Mouse (Mus musculus): ENCODE measurements around the gene Lhpp. TPM values are rescaled to one million over a fixed set of nuclear protein-coding genes. Genes with fewer than 3 reads are reported as not detected.
A peak's percentile ranks its signal among the peaks of the same experiment; 100 is the strongest.
"Not testable (repeated sequence)": the region's sequence is repeated elsewhere in the genome, so short reads cannot be mapped to it uniquely, and the experiment has no call there.

Gene Lhpp
- polyA plus RNA-seq, 1 experiment = not detected

DNA sequence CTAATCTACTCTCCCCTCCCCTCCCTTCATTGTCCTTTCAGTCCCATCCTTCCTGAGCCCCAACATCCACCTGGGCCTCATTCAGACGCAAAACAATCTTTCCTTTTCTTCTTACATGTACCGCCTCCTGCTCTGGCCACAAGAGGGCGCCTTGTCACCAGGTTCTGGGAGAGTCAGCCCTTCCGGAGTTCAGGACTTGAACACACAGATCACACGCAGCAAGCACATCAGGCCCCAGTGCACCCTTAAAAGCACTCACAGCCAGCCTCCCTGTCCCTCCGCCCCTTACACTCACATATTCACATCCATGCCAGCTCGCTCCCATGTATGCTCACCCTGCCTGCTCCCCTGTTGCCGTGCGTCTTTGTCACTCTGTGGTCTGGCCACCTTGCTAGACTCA, 45.6 kb downstream of the Lhpp start:
- TF ChIP-seq CTCF (IDR thresholded peaks at IDR 0.05; ENCODE audit: insufficient read depth, low read depth, low read length) (peak; percentile 90), POLR2A (IDR thresholded peaks at IDR 0.05; ENCODE audit: insufficient read depth, low read depth, low read length) (no peak)
- Histone ChIP-seq H3K27ac (ENCODE audit: insufficient read depth, low read depth, low read length) (0 out of 2 replicates have a peak overlapping the region, but pooled peaks have one; percentile 21), H3K4me3 (ENCODE audit: insufficient read depth, low read depth, low read length) (no peak overlapping the region), H3K4me1 (ENCODE audit: control insufficient read depth, insufficient read depth, low read length) (peaks cover 29% of the 10 kb centered on the region)
- WGBS = 12% methylated on average over 9 of the region's 9 CpGs

DNA sequence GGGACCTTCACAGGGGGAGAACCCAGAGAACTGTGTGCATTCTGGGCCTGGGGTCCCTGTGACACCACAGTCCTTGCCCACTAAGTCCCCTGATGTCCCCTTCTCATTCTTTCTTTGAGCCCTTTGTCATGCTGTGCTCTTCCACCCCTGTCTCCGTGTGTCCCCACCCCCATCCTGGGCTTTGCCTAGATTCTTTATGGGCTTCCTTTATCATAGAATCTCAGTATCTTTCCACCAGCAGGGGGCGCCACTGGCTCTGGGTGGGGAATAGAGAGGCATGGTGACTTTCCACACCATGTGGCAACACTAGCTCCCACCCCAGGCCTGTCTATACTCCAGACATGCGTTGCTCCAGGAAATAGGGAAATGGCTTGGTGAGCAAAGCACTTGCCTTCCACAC, 46.1 kb downstream of the Lhpp start:
- peaks cover 29% of the 10 kb centered on the region for H3K4me1 ChIP-seq (ENCODE audit: control insufficient read depth, insufficient read depth, low read length)
- WGBS = 4% methylated on average over 3 of the region's 3 CpGs
- H3K27ac ChIP-seq (ENCODE audit: insufficient read depth, low read depth, low read length) = 0 out of 2 replicates have a peak overlapping the region, but pooled peaks have one; percentile 21
- TF ChIP-seq CTCF (IDR thresholded peaks at IDR 0.05; ENCODE audit: insufficient read depth, low read depth, low read length) (peak; percentile 63; the same call in 1 of the 2 replicates), POLR2A (IDR thresholded peaks at IDR 0.05; ENCODE audit: insufficient read depth, low read depth, low read length) (no peak)
- H3K4me3 ChIP-seq (ENCODE audit: insufficient read depth, low read depth, low read length) = no peak overlapping the region

- no peak overlapping the region for H3K27ac ChIP-seq (ENCODE audit: insufficient read depth, low read depth, low read length)
- H3K4me3 ChIP-seq (ENCODE audit: insufficient read depth, low read depth, low read length) = no peak overlapping the region
- TF ChIP-seq CTCF (IDR thresholded peaks at IDR 0.05; ENCODE audit: insufficient read depth, low read depth, low read length) (no peak), POLR2A (IDR thresholded peaks at IDR 0.05; ENCODE audit: insufficient read depth, low read depth, low read length) (no peak)
- H3K4me1 ChIP-seq (ENCODE audit: control insufficient read depth, insufficient read depth, low read length) = peaks cover 29% of the 10 kb centered on the region
- 72% methylated on average over 14 of the region's 14 CpGs for WGBS
Observed at GRCm38 (mm10) chr7:132657371-132658057, 47.1 kb downstream of the Lhpp start.

DNA sequence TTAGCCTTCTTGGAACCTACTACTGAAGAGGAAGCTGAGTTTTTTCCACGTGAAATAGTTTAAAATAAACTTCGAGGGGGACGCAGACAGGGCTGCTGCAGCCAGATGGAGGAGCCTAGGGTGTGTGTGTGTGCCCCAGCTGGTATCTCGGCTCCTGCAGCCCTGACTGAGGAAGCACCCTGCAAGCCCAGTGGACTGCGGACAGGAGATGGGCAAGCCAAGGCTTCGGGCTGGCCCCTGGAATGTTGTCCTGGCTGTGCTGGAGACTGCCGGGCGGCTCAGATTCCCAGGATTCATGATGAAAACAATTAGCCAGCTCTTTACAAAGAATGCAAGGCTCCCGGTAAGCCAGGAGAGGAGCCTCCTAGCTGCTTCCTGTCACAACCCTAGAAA, 47.6 kb downstream of the Lhpp start:
- 46% methylated on average over 9 of the region's 9 CpGs for WGBS
- H3K27ac ChIP-seq (ENCODE audit: insufficient read depth, low read depth, low read length) = no peak overlapping the region
- TF ChIP-seq POLR2A (IDR thresholded peaks at IDR 0.05; ENCODE audit: insufficient read depth, low read depth, low read length) (no peak), CTCF (IDR thresholded peaks at IDR 0.05; ENCODE audit: insufficient read depth, low read depth, low read length) (no peak)
- H3K4me3 ChIP-seq (ENCODE audit: insufficient read depth, low read depth, low read length) = no peak overlapping the region
- H3K4me1 ChIP-seq (ENCODE audit: control insufficient read depth, insufficient read depth, low read length) = peaks cover 29% of the 10 kb centered on the region

- H3K4me3 ChIP-seq (ENCODE audit: insufficient read depth, low read depth, low read length) = no peak overlapping the region
- H3K4me1 ChIP-seq (ENCODE audit: control insufficient read depth, insufficient read depth, low read length) = peaks cover 29% of the 10 kb centered on the region
- no peak overlapping the region for H3K27ac ChIP-seq (ENCODE audit: insufficient read depth, low read depth, low read length)
- WGBS = 95% methylated on average over 5 of the region's 5 CpGs
- no peak for TF ChIP-seq POLR2A (IDR thresholded peaks at IDR 0.05; ENCODE audit: insufficient read depth, low read depth, low read length)
- TF ChIP-seq CTCF (IDR thresholded peaks at IDR 0.05; ENCODE audit: insufficient read depth, low read depth, low read length) = no peak
Observed at GRCm38 (mm10) chr7:132658688-132659087, 48.2 kb downstream of the Lhpp start.

DNA sequence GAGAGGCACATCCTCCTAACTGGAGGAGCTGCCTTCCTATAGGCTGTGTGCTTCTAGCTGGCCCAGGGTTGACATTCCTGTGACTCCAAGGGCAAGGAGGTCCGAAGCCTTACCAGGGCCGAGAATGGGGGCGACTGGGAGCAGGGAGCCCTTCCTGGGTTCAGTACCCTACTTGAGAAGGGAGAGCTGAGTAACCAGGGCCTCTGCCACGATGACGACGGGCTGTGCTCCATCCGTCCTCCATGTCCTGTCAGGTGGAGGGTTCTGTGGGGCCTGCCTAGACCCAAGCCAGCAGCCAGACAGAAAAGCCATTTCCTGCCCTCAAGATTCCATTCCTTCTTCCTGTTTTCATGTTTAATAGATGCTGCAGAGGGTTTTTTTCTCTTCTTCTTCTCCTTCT, 49.2 kb downstream of the Lhpp start:
- TF ChIP-seq CTCF (IDR thresholded peaks at IDR 0.05; ENCODE audit: insufficient read depth, low read depth, low read length) (no peak), POLR2A (IDR thresholded peaks at IDR 0.05; ENCODE audit: insufficient read depth, low read depth, low read length) (no peak)
- no peak overlapping the region for H3K4me3 ChIP-seq (ENCODE audit: insufficient read depth, low read depth, low read length)
- 91% methylated on average over 7 of the region's 7 CpGs for WGBS
- no peak overlapping the region for H3K27ac ChIP-seq (ENCODE audit: insufficient read depth, low read depth, low read length)
- H3K4me1 ChIP-seq (ENCODE audit: control insufficient read depth, insufficient read depth, low read length) = peaks cover 26% of the 10 kb centered on the region

GRCm38 (mm10) chr7:132662831-132663230, 52.4 kb downstream of the Lhpp start:
- not testable (repeated sequence) for H3K4me3 ChIP-seq (ENCODE audit: insufficient read depth, low read depth, low read length); H3K27ac ChIP-seq (ENCODE audit: insufficient read depth, low read depth, low read length)
- WGBS = 89% methylated on average over 6 of the region's 6 CpGs
- peaks cover 20% of the 10 kb centered on the region for H3K4me1 ChIP-seq (ENCODE audit: control insufficient read depth, insufficient read depth, low read length)

- no peak for TF ChIP-seq POLR2A (IDR thresholded peaks at IDR 0.05; ENCODE audit: insufficient read depth, low read depth, low read length)
- Histone ChIP-seq H3K4me3 (ENCODE audit: insufficient read depth, low read depth, low read length) (no peak overlapping the region), H3K27ac (ENCODE audit: insufficient read depth, low read depth, low read length) (no peak overlapping the region), H3K4me1 (ENCODE audit: control insufficient read depth, insufficient read depth, low read length) (peaks cover 6% of the 10 kb centered on the region)
- 96% methylated on average over 6 of the region's 6 CpGs for WGBS
Observed at GRCm38 (mm10) chr7:132664815-132665214, 54.4 kb downstream of the Lhpp start.

- Histone ChIP-seq H3K4me1 (ENCODE audit: control insufficient read depth, insufficient read depth, low read length) (no peaks in the 10 kb centered on the region; the same call in 1 of the 2 replicates), H3K27ac (ENCODE audit: insufficient read depth, low read depth, low read length) (no peak overlapping the region), H3K4me3 (ENCODE audit: insufficient read depth, low read depth, low read length) (no peak overlapping the region)
- WGBS = 76% methylated on average over 8 of the region's 8 CpGs
- TF ChIP-seq CTCF (IDR thresholded peaks at IDR 0.05; ENCODE audit: insufficient read depth, low read depth, low read length) (no peak), POLR2A (IDR thresholded peaks at IDR 0.05; ENCODE audit: insufficient read depth, low read depth, low read length) (no peak)
Observed at GRCm38 (mm10) chr7:132665664-132666382, 55.4 kb downstream of the Lhpp start.
